Mouse (Mus musculus): ENCODE results near the gene Abcg4.

- TF ChIP-seq POU5F1 (IDR thresholded peaks at IDR 0.05; ENCODE audit: borderline replicate concordance, low read length): no peak
- no peak for TF ChIP-seq CTCF (conservative IDR thresholded peaks at IDR 0.05; ENCODE audit: low read length)
- no peak for TF ChIP-seq NANOG (IDR thresholded peaks at IDR 0.05; ENCODE audit: borderline replicate concordance, low read length)
Observed at GRCm38 (mm10) chr9:44288959-44289291, 510 bp upstream of the Abcg4 start.
